Mouse (Mus musculus) liver, embryonic 16.5 days (tissue): ENCODE measurements around the gene H13. TPM values are rescaled to one million over a fixed set of nuclear protein-coding genes. Genes with fewer than 3 reads are reported as not detected.

ENCODE experiments used
- ATAC-seq: fragments of 200-750 bp; cut with Nextera tagmentation; 2 replicates; pipeline ENCODE4 v1.8.0; 2017; ENCODE audit warnings: low read depth, mild to moderate bottlenecking, moderate number of reproducible peaks, moderate library complexity
- H3K27ac ChIP-seq: fragments of 300-500 bp; sonication (generic); 2 replicates; pipeline ENCODE4 v1.5.1; 2014; ENCODE audit warnings: mild to moderate bottlenecking, low read length
- H3K27me3 ChIP-seq: fragments of 300-500 bp; sonication (generic); 2 replicates; pipeline ENCODE4 v1.6.1; 2014; ENCODE audit warnings: low read depth, low read length, mixed read lengths; ENCODE audit not compliant: control insufficient read depth, insufficient read depth
- H3K36me3 ChIP-seq: fragments of 300-500 bp; sonication (generic); 2 replicates; pipeline ENCODE4 v1.6.1; 2014; ENCODE audit warnings: mild to moderate bottlenecking; ENCODE audit not compliant: control insufficient read depth, insufficient read depth
- H3K4me1 ChIP-seq: fragments of 300-500 bp; sonication (generic); 2 replicates; pipeline ENCODE4 v1.6.1; 2014; ENCODE audit warnings: low read depth, low read length, mixed read lengths; ENCODE audit not compliant: control insufficient read depth
- H3K4me2 ChIP-seq: fragments of 300-500 bp; sonication (generic); 2 replicates; pipeline ENCODE4 v1.6.1; 2014; ENCODE audit warnings: low read depth, low read length, mixed read lengths
- H3K4me3 ChIP-seq: fragments of 300-500 bp; sonication (generic); 2 replicates; pipeline ENCODE4 v1.5.1; 2014; ENCODE audit warnings: low read depth, mild to moderate bottlenecking, low read length
- H3K9ac ChIP-seq: fragments of 300-500 bp; sonication (generic); 2 replicates; pipeline ENCODE4 v1.6.1; 2014; ENCODE audit warnings: low read depth, low read length
- H3K9me3 ChIP-seq: fragments of 300-500 bp; sonication (generic); replicated peaks from 2 replicates; pipeline ENCODE4 v1.6.1; 2016; ENCODE audit warnings: low read length; ENCODE audit not compliant: control insufficient read depth
- WGBS: fragments of 180-500 bp; shearing (Covaris S2); extraction: QIAGEN DNeasy Blood & Tissue Kit; methylation state at CpG from one replicate; pipeline ENCODE4 v1.1.7; 2014; ENCODE audit not compliant: insufficient replicate concordance; 5-methylcytosine and 5-hydroxymethylcytosine counted together
- polyA plus RNA-seq: library from polyadenylated mRNA; unstranded; fragments of >200 nt; fragmentation: Nextera tagmentation; extraction: Ambion mirVana; gene quantifications from 2 replicates; pipeline ENCODE4 v1.2.1, GENCODE M21; 2015

H13 gene
- polyA plus RNA-seq, 1 experiment from 2014 or later, result 52.7 TPM

DNA sequence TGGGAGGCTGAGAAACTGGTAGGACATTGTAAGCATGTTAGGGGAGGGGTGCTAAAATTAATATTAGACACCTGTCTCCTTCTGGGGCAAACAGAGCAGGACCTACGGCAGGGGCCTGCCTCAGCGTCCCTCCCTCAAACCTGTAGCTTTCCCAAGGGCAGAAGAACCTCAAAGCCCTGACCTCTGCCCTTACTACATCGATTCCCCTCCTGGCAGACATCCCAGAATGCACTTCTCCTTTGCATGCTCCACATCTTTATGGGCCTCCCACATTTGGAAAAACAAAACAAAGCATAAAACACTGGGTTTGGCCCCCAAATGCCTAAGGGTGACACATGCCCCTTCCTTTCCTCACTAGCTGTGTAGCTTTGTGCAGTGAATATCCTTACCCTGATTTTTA lies 40.0 kb upstream of the H13 start:
- Histone ChIP-seq H3K9ac (no peak overlapping the region), H3K27ac (no peak overlapping the region), H3K4me2 (no peak overlapping the region), H3K4me3 (no peak overlapping the region), H3K9me3 (no peaks in the 10 kb centered on the region), H3K27me3 (peaks cover 32% of the 10 kb centered on the region), H3K36me3 (no peaks in the 10 kb centered on the region), H3K4me1 (peaks cover 3% of the 10 kb centered on the region)
- WGBS, result 35% methylated on average over 3 of the region's 3 CpGs
- ATAC-seq, result no peak

- Histone ChIP-seq H3K4me1 (peaks cover 3% of the 10 kb centered on the region), H3K4me3 (no peak overlapping the region), H3K9me3 (no peaks in the 10 kb centered on the region), H3K9ac (no peak overlapping the region), H3K4me2 (no peak overlapping the region), H3K27me3 (peaks cover 32% of the 10 kb centered on the region), H3K27ac (no peak overlapping the region), H3K36me3 (no peaks in the 10 kb centered on the region)
- WGBS, result 67% methylated on average over 6 of the region's 6 CpGs
- ATAC-seq, result no peak
Measured at GRCm38 (mm10) chr2:152629904-152630303, 39.4 kb upstream of the H13 start.

- no peaks in the 10 kb centered on the region for H3K36me3 ChIP-seq
- H3K27ac ChIP-seq, result no peak overlapping the region
- no peaks in the 10 kb centered on the region for H3K4me1 ChIP-seq
- H3K4me3 ChIP-seq, result no peak overlapping the region
- WGBS, result 40% methylated on average over 17 of the region's 17 CpGs
- H3K27me3 ChIP-seq, result peaks cover 5% of the 10 kb centered on the region
- H3K4me2 ChIP-seq, result no peak overlapping the region
- ATAC-seq, result no peak
- no peaks in the 10 kb centered on the region for H3K9me3 ChIP-seq
- H3K9ac ChIP-seq, result no peak overlapping the region
Measured at GRCm38 (mm10) chr2:152633334-152633733, 35.9 kb upstream of the H13 start.

- no peak overlapping the region for H3K4me2 ChIP-seq
- no peak for ATAC-seq
- 69% methylated on average over 29 of the region's 29 CpGs for WGBS
- no peak overlapping the region for H3K27ac ChIP-seq
- H3K9me3 ChIP-seq, result no peaks in the 10 kb centered on the region
- H3K4me3 ChIP-seq, result no peak overlapping the region
- H3K36me3 ChIP-seq, result no peaks in the 10 kb centered on the region
- no peak overlapping the region for H3K9ac ChIP-seq
- H3K4me1 ChIP-seq, result no peaks in the 10 kb centered on the region
- H3K27me3 ChIP-seq, result no peaks in the 10 kb centered on the region
Measured at GRCm38 (mm10) chr2:152634311-152634710, 35.0 kb upstream of the H13 start.

DNA sequence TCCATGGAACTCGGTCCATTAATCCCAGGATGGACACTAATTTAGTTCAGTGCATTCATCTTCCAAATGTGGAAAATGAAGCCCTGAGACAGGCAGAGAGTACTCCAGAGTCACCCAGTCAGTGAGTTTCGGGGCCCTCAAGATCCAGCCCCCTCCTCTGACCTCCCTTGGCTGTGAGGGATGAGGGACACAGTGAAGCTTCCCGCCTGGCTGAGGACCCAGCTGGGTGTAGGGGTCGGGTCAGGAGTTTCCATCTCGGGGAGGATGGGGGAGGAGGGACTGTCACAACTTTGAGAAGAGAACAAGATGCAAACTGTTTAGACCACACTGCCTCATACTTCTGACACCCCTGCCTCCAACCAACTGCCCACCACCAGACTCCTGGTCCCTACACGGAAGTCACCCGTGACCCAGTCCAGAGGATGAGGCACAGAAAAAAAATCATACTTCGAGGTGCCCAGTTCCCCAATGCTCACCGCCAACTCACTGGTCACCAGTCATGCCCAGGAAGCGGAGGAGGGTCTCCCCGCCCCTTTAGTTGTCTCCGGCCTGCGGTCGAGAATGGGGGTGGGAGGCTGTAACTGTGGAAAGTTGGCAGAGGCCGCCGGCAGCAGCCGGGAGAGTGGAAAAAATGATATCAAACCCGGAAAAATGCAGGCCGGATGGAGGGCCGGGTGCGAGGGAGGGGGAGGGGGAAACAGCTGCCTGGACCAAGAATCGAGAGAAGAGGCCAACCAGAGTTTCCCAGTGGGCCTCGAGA lies 32.8 kb upstream of the H13 start:
- no peaks in the 10 kb centered on the region for H3K36me3 ChIP-seq
- no peaks in the 10 kb centered on the region for H3K9me3 ChIP-seq
- no peak overlapping the region for H3K9ac ChIP-seq
- peak; percentile 56 for ATAC-seq
- no peaks in the 10 kb centered on the region for H3K4me1 ChIP-seq
- H3K27ac ChIP-seq, result peak overlapping the region; percentile 10; the same call in 1 of the 2 replicates
- no peak overlapping the region for H3K4me2 ChIP-seq
- H3K27me3 ChIP-seq, result no peaks in the 10 kb centered on the region
- H3K4me3 ChIP-seq, result no peak overlapping the region
- WGBS, result 49% methylated on average over 23 of the region's 23 CpGs

DNA sequence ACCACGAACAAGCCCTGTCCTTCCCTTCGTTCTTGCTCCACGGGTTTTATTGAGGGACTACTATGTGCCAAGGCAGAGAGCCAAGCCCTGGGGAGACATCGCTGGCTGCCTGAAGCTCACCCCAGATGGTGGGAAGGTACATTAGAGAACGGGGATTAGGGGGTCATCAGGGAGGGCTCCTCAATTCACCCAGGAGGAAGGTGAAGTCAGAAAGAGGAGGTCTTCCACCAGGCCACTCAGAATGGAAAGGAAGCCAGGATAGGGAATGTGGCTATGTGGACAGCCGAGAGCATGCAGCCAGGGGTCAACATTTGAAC lies 32.3 kb upstream of the H13 start:
- Histone ChIP-seq H3K27ac (no peak overlapping the region), H3K9ac (no peak overlapping the region), H3K4me2 (no peak overlapping the region), H3K36me3 (no peaks in the 10 kb centered on the region), H3K4me3 (no peak overlapping the region), H3K4me1 (no peaks in the 10 kb centered on the region), H3K27me3 (no peaks in the 10 kb centered on the region), H3K9me3 (no peaks in the 10 kb centered on the region)
- 70% methylated on average over 6 of the region's 6 CpGs for WGBS
- no peak for ATAC-seq

- H3K27me3 ChIP-seq, result no peaks in the 10 kb centered on the region
- H3K9ac ChIP-seq, result no peak overlapping the region
- ATAC-seq, result no peak
- no peak overlapping the region for H3K4me3 ChIP-seq
- H3K4me1 ChIP-seq, result no peaks in the 10 kb centered on the region
- H3K4me2 ChIP-seq, result no peak overlapping the region
- H3K27ac ChIP-seq, result no peak overlapping the region
- 75% methylated on average over 4 of the region's 4 CpGs for WGBS
- H3K36me3 ChIP-seq, result no peaks in the 10 kb centered on the region
- H3K9me3 ChIP-seq, result no peaks in the 10 kb centered on the region
Measured at GRCm38 (mm10) chr2:152637381-152637780, 31.9 kb upstream of the H13 start.

GRCm38 (mm10) chr2:152638865-152639264 lies 30.4 kb upstream of the H13 start:
- no peaks in the 10 kb centered on the region for H3K4me1 ChIP-seq
- no peak overlapping the region for H3K4me2 ChIP-seq
- ATAC-seq, result no peak
- no peak overlapping the region for H3K4me3 ChIP-seq
- no peaks in the 10 kb centered on the region for H3K36me3 ChIP-seq
- no peak overlapping the region for H3K27ac ChIP-seq
- H3K9me3 ChIP-seq, result no peaks in the 10 kb centered on the region
- no peaks in the 10 kb centered on the region for H3K27me3 ChIP-seq
- H3K9ac ChIP-seq, result no peak overlapping the region
- 53% methylated on average over 6 of the region's 6 CpGs for WGBS

DNA sequence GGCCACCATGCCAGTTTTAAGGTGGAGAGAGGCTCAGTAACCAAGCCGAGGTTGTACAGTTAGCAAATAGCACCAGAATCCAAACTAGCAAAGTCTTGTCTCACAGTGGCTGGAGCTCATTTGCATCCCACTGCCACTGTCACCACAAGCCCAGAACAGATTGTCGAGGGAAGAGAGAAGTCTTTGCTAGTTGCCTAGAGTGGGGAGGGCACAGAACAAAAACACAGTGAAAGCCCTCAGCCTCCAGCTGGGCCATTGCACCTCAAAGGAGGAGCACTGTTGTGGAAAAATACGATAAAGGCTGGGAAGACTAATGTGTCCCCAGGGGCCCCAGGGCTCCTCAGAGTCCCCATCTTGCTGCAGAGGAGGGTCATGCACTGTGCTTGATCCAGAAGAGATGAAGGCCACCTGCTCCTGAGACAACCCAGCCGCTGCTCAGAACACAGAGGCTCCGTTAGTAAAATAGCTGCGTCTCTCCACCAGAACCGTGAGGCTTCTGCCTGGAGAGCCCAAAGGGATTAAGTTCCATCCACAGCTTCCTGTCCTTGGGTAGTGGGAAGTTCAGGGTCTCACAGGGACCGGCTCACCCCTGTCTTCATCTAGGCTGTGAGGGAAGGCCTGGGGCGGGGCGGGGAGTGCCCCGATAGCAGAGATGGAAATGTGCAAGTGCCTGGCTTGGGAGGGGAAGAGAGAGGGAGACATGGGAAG lies 29.7 kb upstream of the H13 start:
- H3K27ac ChIP-seq, result peak overlapping the region; percentile 22; the same call in 1 of the 2 replicates
- ATAC-seq, result no peak
- H3K4me2 ChIP-seq, result no peak overlapping the region
- H3K9me3 ChIP-seq, result no peaks in the 10 kb centered on the region
- H3K36me3 ChIP-seq, result no peaks in the 10 kb centered on the region
- no peaks in the 10 kb centered on the region for H3K27me3 ChIP-seq
- WGBS, result 47% methylated on average over 11 of the region's 11 CpGs
- no peak overlapping the region for H3K4me3 ChIP-seq
- no peak overlapping the region for H3K9ac ChIP-seq
- H3K4me1 ChIP-seq, result no peaks in the 10 kb centered on the region
